In the genomic region with DNA sequence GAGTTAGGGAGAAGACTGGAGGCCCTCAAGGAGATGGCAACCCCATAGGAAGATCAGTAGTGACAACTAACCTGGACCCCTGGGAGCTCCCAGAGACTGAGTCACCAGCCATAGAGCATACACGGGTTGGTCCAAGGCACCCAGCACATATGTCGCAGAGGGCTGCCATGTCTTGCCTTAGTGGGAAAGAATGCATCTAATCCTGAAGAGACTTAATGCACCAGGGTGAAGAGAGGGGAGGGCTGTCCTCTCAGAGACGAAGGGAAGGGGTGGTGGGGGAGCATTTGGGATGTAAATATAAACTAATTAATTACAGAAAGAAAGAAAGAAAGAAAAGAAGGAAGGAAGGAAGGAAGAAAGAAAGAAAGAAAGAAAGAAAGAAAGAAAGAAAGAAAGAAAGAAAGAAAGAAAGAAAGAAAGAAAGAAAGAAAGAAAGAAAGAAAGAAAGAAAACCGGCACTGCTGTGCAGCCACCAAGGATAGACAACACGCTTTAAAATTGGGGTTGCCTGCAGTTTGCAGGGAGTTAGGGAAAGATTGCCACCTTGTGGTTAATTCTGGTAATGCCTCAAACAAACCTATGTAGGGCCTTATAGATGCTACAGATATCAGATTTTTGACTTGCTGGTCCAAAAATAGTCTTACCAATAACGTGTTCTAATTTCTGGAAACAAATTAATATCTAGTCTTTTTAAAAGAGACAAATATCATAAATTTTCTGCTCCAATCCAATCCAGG, we compare ENCODE assay signal across 9 mouse cellular contexts. TPM values are rescaled to one million over a fixed set of nuclear protein-coding genes. Genes with fewer than 3 reads are reported as not detected.
DNase-seq lines count a peak whose midpoint lies in the region; ATAC-seq lines count a peak whose summit lies in the region.
"Had no signal": no experiment of that assay in that cellular context is flagged by ENCODE, and none has a peak within 500 bp of the region (broad histone marks: within the 10 kb centered on the region; RNA-seq: fewer than 3 reads in every experiment).

No protein-coding gene starts in this region.

- peaks cover 14% of the 10 kb centered on the region for H3K4me1 ChIP-seq in kidney, embryonic 16.5 days (ENCODE audit: insufficient read depth, low read length)
- peaks cover 11% of the 10 kb centered on the region; the same call in 1 of the 2 replicates for H3K4me1 ChIP-seq in midbrain, embryonic 14.5 days (ENCODE audit: control insufficient read depth, insufficient read depth, low read length)

- H3K9ac ChIP-seq in kidney, embryonic 16.5 days (replicated peaks; ENCODE audit: low read length) = no peak overlapping the region
- no peak overlapping the region for H3K9ac ChIP-seq in midbrain, embryonic 14.5 days (replicated peaks; ENCODE audit: low read length)

- peaks cover 2% of the 10 kb centered on the region; the same call in 1 of the 2 replicates for H3K9me3 ChIP-seq in kidney, embryonic 16.5 days (ENCODE audit: low read length)
- H3K9me3 ChIP-seq in midbrain, embryonic 14.5 days (ENCODE audit: control insufficient read depth, low read length) = no peaks in the 10 kb centered on the region

- no peak overlapping the region for H3K4me2 ChIP-seq in kidney, embryonic 16.5 days (replicated peaks; ENCODE audit: low read depth, low read length)
- no peak overlapping the region for H3K4me2 ChIP-seq in midbrain, embryonic 14.5 days (ENCODE audit: low read length)

- no peak overlapping the region for H3K27ac ChIP-seq in kidney, embryonic 16.5 days (ENCODE audit: low read length)
- H3K27ac ChIP-seq in midbrain, embryonic 14.5 days (replicated peaks; ENCODE audit: low read depth, low read length) = no peak overlapping the region

- DNase-seq in kidney, adult 8-10 months = peak; percentile 27 to 55
- DNase-seq in T-cell, adult 2 months (ENCODE audit: low spot score) = peak; percentile 59
- DNase-seq in embryo, embryonic 9.5 days (ENCODE audit: extremely low spot score) = peak; percentile 74
- peak; percentile 68 to 71 for DNase-seq in heart, postnatal 36 days
- peak; percentile 67 to 83 for DNase-seq in left cerebral cortex, postnatal 10 days (ENCODE audit: extremely low spot score in 1 of 2, low spot score in 2 of 2)
- peak; percentile 95 for DNase-seq in midbrain, embryonic 14.5 days
- DNase-seq in testis, postnatal 14 days (ENCODE audit: low spot score) = peak; percentile 41

- 34% methylated on average over 6 of the region's 6 CpGs for WGBS in kidney, embryonic 16.5 days
- 34% methylated on average over 6 of the region's 6 CpGs for WGBS in midbrain, embryonic 14.5 days

- H3K27me3 ChIP-seq in kidney, embryonic 16.5 days (ENCODE audit: insufficient read depth, low read length) = no peaks in the 10 kb centered on the region
- no peaks in the 10 kb centered on the region for H3K27me3 ChIP-seq in midbrain, embryonic 14.5 days (ENCODE audit: control insufficient read depth, insufficient read depth, low read length)

- H3K4me3 ChIP-seq in kidney, embryonic 16.5 days (ENCODE audit: low read length) = no peak overlapping the region
- H3K4me3 ChIP-seq in midbrain, embryonic 14.5 days (replicated peaks; ENCODE audit: low read depth, low read length) = no peak overlapping the region
- H3K4me3 ChIP-seq: erythroblast, embryonic 14.5 days had no signal

- no peaks in the 10 kb centered on the region for H3K36me3 ChIP-seq in kidney, embryonic 16.5 days (ENCODE audit: insufficient read depth, low read length)
- H3K36me3 ChIP-seq in midbrain, embryonic 14.5 days (ENCODE audit: control insufficient read depth, insufficient read depth, low read length) = no peaks in the 10 kb centered on the region

- no peak for ATAC-seq in kidney, embryonic 16.5 days (ENCODE audit: low FRiP score, low TSS enrichment)
- ATAC-seq in midbrain, embryonic 14.5 days (ENCODE audit: low FRiP score, low TSS enrichment) = no peak

- intact Hi-C loops in heart, postnatal 36 days (cut with DNase I) = loop anchor here (1.0 to 5.0 kb wide), 6 partner anchors 71 to 301 kb away; partner anchors contain the start of gene Slco2b1
- intact Hi-C loops in left cerebral cortex, postnatal 10 days (cut with DNase I) = loop anchor here (2.0 to 5.0 kb wide), 2 partner anchors 173 to 296 kb away; no protein-coding TSS in a partner anchor

RNA-seq across cellular contexts. Expression of gene Neu3, which starts 30.1 kb away (rescaled TPM):
- 3.0 and 3.5 TPM in 2 replicates for polyA plus RNA-seq in kidney, embryonic 16.5 days (2015; fragmentation: Nextera tagmentation; extraction: Ambion mirVana)
- total RNA-seq in heart, postnatal 36 days (2021) = 1 to 10 TPM; 3.8 to 4.9 TPM
- 1 to 10 TPM; 2.7 to 3.1 TPM for total RNA-seq in left cerebral cortex, postnatal 10 days (2021)
- polyA plus RNA-seq in midbrain, embryonic 14.5 days (2014; fragmentation: Nextera tagmentation; extraction: Ambion mirVana) = 1.7 and 1.8 TPM in 2 replicates

RNA-seq across cellular contexts. Expression of gene Olfr521, which starts 34.8 kb away (rescaled TPM):
- polyA plus RNA-seq in kidney, embryonic 16.5 days (2015; fragmentation: Nextera tagmentation; extraction: Ambion mirVana) = not detected in 2 replicates
- total RNA-seq in heart, postnatal 36 days (2021) = not detected
- total RNA-seq in left cerebral cortex, postnatal 10 days (2021) = not detected
- polyA plus RNA-seq in midbrain, embryonic 14.5 days (2014; fragmentation: Nextera tagmentation; extraction: Ambion mirVana) = not detected in 2 replicates
- polyA plus RNA-seq: erythroblast, embryonic 14.5 days had no signal

Comparison
In these comparisons a context has a peak if more than half of its experiments do, and no peak if none do; other contexts are left out.
1. DNase-seq: peak in every context shown above with its lines; median percentile 95 in midbrain, embryonic 14.5 days; 75 in left cerebral cortex, postnatal 10 days; 74 in embryo, embryonic 9.5 days; 70 in heart, postnatal 36 days; 59 in T-cell, adult 2 months; 41 in kidney, adult 8-10 months; 41 in testis, postnatal 14 days.